Mouse (Mus musculus) C2C12 (cell line): ENCODE data around the gene Pde10a. TPM values are rescaled to one million over a fixed set of nuclear protein-coding genes. Genes with fewer than 3 reads are reported as not detected.
A peak's percentile ranks its signal among the peaks of the same experiment; 100 is the strongest.

ENCODE experiments used
- H3K27me3 ChIP-seq: one replicate; pipeline ENCODE4 v1.6.1; 2011; ENCODE audit not compliant: control insufficient read depth, insufficient read depth, insufficient read length
- H3K36me3 ChIP-seq: one replicate; pipeline ENCODE4 v1.6.1; 2011; ENCODE audit not compliant: control insufficient read depth, insufficient read depth
- H3K4me3 ChIP-seq: one replicate; pipeline ENCODE4 v1.5.1; 2011; ENCODE audit warnings: mild to moderate bottlenecking, control low read depth; ENCODE audit not compliant: poor library complexity, insufficient read depth, severe bottlenecking
- H3K79me2 ChIP-seq: one replicate; pipeline ENCODE4 v1.6.1; 2011; ENCODE audit not compliant: control insufficient read depth, insufficient read depth
- H3K79me3 ChIP-seq: one replicate; pipeline ENCODE4 v1.6.1; 2011; ENCODE audit warnings: low read depth, control low read depth
- H3ac ChIP-seq: one replicate; pipeline ENCODE3; 2011; ENCODE audit warnings: low read depth; ENCODE audit not compliant: control insufficient read depth, insufficient read length
- CEBPB ChIP-seq: IDR thresholded peaks from one replicate; pipeline ENCODE4 v1.6.1; 2011; ENCODE audit warnings: low read depth, mild to moderate bottlenecking, control low read depth, moderate library complexity
- CTCF ChIP-seq: IDR thresholded peaks from one replicate; pipeline ENCODE4 v1.5.1; 2011; ENCODE audit not compliant: control insufficient read depth, insufficient read depth, insufficient read length
- FOSL1 ChIP-seq: IDR thresholded peaks from one replicate; pipeline ENCODE4 v1.8.0; 2011; ENCODE audit warnings: mild to moderate bottlenecking, low read length; ENCODE audit not compliant: poor library complexity, insufficient read depth, severe bottlenecking
- MAX ChIP-seq: IDR thresholded peaks from one replicate; pipeline ENCODE4 v1.6.1; 2011; ENCODE audit warnings: mild to moderate bottlenecking, control low read depth
- MYOD1 ChIP-seq: IDR thresholded peaks from one replicate; pipeline ENCODE4 v1.6.1; 2011; ENCODE audit warnings: low read depth; ENCODE audit not compliant: control insufficient read depth, insufficient read length
- MYOG ChIP-seq: IDR thresholded peaks from one replicate; pipeline ENCODE4 v1.6.1; 2011; ENCODE audit not compliant: control insufficient read depth, insufficient read length; ENCODE audit errors: extremely low read depth
- USF1 ChIP-seq: IDR thresholded peaks from one replicate; pipeline ENCODE4 v1.6.1; 2011; ENCODE audit warnings: low read depth, mild to moderate bottlenecking, control low read depth, moderate library complexity
- long read RNA-seq, 2 experiments: library from polyadenylated mRNA; unstranded; transcript quantifications; one replicate each; pipeline ENCODE4 v2.0.0; 2019 to 2020
- polyA plus RNA-seq: library from polyadenylated mRNA; unstranded; fragments of >200 nt; fragmentation: generic; extraction: Trizol; gene quantifications from one replicate; pipeline ENCODE4 v1.2.1, GENCODE M21; 2012; ENCODE audit warnings: missing spikeins

The Pde10a gene
- polyA plus RNA-seq: 0.83 TPM
- long read RNA-seq, experiment 1, partial matches to known transcripts: 1 of 3 reads
- long read RNA-seq, experiment 1, other reads (novel, unspliced or antisense): 2 of 3 reads
- long read RNA-seq, experiment 2, full-length matches to known transcripts: 4 of 6 reads
- long read RNA-seq, experiment 2, partial matches to known transcripts: 1 of 6 reads
- long read RNA-seq, experiment 2, other reads (novel, unspliced or antisense): 1 of 6 reads

DNA sequence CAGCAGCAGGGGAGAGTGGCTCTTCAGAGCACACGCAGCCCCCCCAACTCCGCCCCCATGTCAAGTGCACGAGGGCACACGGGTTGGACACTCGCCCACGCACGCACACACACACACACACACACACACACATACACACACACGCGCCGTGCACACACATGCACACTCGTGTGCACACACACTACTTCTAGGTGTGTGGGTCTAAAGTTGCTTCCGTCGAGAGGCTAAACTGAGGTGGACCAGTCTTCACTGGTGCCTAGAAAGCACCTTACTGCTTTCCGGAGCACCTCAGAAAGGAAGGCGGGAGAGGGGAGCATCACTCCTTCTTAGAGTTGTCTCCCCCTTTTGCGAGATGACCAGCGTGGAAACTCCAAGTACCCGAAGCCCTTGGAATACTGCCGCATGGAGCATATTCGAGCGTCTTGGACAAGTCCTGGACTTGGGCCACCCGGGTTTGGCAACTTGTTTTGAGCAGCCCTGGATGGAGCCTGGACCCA is at the start of gene Pde10a:
Gene Pde10a (plus strand): TSS at position 148 of the 497 bp plus-strand sequence.
- H3K79me3 ChIP-seq: no peaks in the 10 kb centered on the region
- peak within 1 kb of the TSS; percentile 31 for H3ac ChIP-seq
- no peaks in the 10 kb centered on the region for H3K79me2 ChIP-seq
- no peaks in the 10 kb centered on the region for H3K36me3 ChIP-seq
- TF ChIP-seq MYOD1: no peak
- no peak for TF ChIP-seq FOSL1
- TF ChIP-seq MAX: no peak
- no peak for TF ChIP-seq MYOG
- no peak for TF ChIP-seq CEBPB
- TF ChIP-seq USF1: no peak
- TF ChIP-seq CTCF: no peak
- H3K4me3 ChIP-seq: no peak within 1 kb of the TSS
- no peaks in the 10 kb centered on the region for H3K27me3 ChIP-seq

- TF ChIP-seq FOSL1: no peak
- no peak for TF ChIP-seq CTCF
- Histone ChIP-seq H3K27me3 (no peaks in the 10 kb centered on the region), H3ac (no peak overlapping the region), H3K79me2 (no peaks in the 10 kb centered on the region), H3K79me3 (no peaks in the 10 kb centered on the region), H3K4me3 (no peak overlapping the region), H3K36me3 (no peaks in the 10 kb centered on the region)
Measured at GRCm38 (mm10) chr17:8478554-8478953, 46.6 kb upstream of the Pde10a start.

GRCm38 (mm10) chr17:8479493-8480128 is 45.6 kb upstream of the Pde10a start:
- TF ChIP-seq CTCF: no peak
- no peak for TF ChIP-seq MYOD1
- no peak for TF ChIP-seq MAX
- TF ChIP-seq CEBPB: no peak
- no peak for TF ChIP-seq FOSL1
- TF ChIP-seq MYOG: no peak
- Histone ChIP-seq H3ac (no peak overlapping the region), H3K27me3 (no peaks in the 10 kb centered on the region)

DNA sequence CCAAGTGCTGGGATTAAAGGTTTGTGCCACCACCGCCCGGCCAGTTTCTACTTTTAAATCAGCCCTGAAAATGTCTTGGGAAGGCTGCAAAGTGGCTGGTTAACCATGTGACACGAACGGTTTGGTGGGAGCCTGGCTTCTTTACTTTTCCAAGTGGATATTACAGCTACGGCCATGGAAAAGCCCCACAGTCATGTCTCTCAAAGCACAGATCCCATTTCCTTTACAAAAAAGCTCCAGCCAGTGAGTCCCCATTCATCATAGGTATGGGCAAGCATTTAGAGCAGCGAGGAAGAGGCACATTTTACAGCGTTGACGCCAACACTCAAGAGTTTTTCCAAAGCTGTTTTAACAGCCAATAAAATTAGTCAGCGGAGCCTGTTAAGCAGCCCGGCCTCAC is 43.4 kb upstream of the Pde10a start:
- Histone ChIP-seq H3ac (no peak overlapping the region), H3K79me3 (no peaks in the 10 kb centered on the region), H3K27me3 (no peaks in the 10 kb centered on the region), H3K36me3 (no peaks in the 10 kb centered on the region), H3K79me2 (no peaks in the 10 kb centered on the region), H3K4me3 (no peak overlapping the region)
- TF ChIP-seq FOSL1 (no peak), MYOG (no peak), CTCF (no peak), USF1 (no peak), MYOD1 (no peak), CEBPB (no peak), MAX (no peak)

More at GRCm38 (mm10) chr17:8479493-8480128, 45.6 kb upstream of the Pde10a start:
- Histone ChIP-seq H3K4me3 (no peak overlapping the region), H3K79me3 (no peaks in the 10 kb centered on the region), H3K36me3 (no peaks in the 10 kb centered on the region), H3K79me2 (no peaks in the 10 kb centered on the region)

DNA sequence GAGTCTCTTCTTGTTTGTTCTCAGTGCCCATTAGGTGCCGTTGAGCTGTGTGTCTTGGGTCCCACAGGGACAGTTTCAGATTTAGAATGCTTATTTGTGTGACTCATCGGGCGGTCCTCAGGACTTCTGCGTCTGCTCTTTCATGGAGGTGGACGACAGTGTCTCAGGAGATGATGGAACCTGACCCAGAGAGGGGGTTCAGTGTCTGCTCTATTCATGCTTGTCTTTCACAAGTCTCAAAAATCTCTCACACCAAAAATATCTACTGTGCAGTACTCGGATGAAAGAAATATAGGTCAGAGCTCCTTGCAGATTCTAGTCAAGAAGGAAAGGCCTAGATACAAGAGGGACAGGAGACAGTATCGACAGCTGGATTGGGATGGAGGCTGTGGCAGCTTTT is 42.3 kb upstream of the Pde10a start:
- no peak overlapping the region for H3ac ChIP-seq
- no peaks in the 10 kb centered on the region for H3K27me3 ChIP-seq
- no peaks in the 10 kb centered on the region for H3K79me3 ChIP-seq
- no peak overlapping the region for H3K4me3 ChIP-seq
- no peaks in the 10 kb centered on the region for H3K36me3 ChIP-seq
- TF ChIP-seq USF1 (no peak), FOSL1 (no peak), MYOG (no peak), MYOD1 (no peak), MAX (no peak), CTCF (no peak), CEBPB (no peak)
- H3K79me2 ChIP-seq: no peaks in the 10 kb centered on the region
